Mouse (Mus musculus) ovary, adult 18-20 months (tissue): Measurements from ENCODE around the gene Pycr1.

Experiments
- DNase-seq: peaks from one replicate; pipeline ENCODE4 v3.0.0; 2022; ENCODE audit warnings: low spot score, mixed read lengths

Pycr1 gene

DNA sequence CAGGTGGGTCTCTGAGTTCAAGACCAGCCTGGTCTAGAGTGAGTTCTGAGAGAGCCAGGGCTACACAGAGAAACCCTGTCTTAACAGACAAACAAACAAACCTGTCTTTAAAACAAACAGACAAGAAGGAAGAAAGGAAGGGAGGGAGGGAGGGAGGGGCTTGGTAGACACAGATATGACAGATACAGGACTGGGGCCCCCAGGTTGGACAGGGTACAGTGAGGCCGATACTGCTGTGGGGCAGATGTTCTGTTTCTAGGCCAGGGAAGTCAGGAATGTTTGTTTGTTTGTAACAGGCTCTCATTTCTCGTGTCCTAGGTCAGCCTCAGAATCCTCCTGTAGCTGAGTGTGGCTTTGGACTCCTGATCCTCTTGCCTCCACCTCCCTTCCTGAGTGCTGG lies 40.0 kb downstream of the Pycr1 start:
- DNase-seq: no peak

GRCm38 (mm10) chr11:120600716-120601115 lies 42.9 kb downstream of the Pycr1 start:
- DNase-seq: no peak

- no peak for DNase-seq
These were observed 44.5 kb downstream of the Pycr1 start for GRCm38 (mm10) chr11:120598990-120599549.

DNA sequence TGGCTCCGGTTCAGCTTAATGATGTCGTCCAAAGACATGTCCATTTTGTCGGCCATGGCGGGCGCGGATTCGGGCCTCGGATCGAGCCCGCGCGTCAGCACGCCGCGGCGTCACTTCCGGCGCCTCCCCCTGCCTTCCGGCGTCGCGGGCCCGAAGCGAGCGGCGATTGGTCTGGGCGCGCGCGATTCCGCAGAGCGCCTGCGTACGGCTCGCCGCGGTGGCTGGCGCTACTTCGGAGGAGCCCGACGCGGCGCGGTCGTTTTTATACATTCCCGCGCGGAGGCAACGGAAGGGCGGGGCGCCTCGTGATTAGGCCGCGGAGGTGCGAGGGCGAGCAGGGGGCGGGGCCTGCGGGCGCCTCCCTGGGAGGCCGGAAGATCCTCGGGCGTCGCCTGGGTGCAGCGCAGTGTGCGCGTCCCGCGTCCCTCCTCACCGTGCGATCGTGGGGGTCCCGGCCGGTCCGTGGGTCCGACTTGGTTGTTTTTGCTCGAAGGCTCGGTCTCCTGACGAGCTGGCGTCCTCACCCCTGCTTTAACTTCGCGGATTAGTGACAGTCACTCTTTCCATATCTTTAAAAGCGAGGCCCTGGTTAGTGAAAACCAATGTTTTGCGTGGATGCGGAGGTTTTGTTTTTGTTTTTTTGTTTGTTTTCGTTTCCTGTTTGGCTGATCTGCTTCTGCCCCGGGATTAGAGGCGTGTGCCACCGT lies 45.1 kb downstream of the Pycr1 start, which contains the start of the genes Alyref and Anapc11:
TSS of gene Alyref (minus strand) at position 83 of the 707 bp plus-strand sequence.
TSS of gene Anapc11 (plus strand) at position 139 of the 707 bp plus-strand sequence.
- DNase-seq: peak; percentile 91

- no peak for DNase-seq
These were observed 46.0 kb downstream of the Pycr1 start for GRCm38 (mm10) chr11:120597240-120598235.

DNA sequence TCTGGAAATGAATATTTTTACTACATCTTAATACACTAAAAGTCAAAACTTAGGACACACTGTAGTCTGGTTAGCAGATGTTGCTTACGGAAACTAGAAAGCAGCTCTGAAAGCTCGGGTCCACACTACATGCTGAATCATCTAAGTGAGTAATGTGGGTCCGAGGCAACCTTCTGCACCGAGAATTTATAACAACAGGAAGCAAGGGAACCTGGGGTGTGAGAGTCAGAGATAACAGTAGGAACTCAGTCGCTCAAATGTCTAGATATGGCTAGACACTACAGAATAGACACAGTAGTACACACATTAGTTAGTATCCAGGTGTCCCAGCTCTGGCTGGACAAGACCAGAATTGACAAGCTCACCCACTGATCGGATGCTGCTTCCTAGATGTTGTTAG lies 55.0 kb downstream of the Pycr1 start:
- no peak for DNase-seq
